Mouse (Mus musculus) heart, embryonic 12.5 days (tissue): Measurements from ENCODE around the gene Mark4. TPM values are rescaled to one million over a fixed set of nuclear protein-coding genes. Genes with fewer than 3 reads are reported as not detected.

Experiments used
- ATAC-seq: fragments of 200-750 bp; cut with Nextera tagmentation; 2 replicates; pipeline ENCODE4 v1.8.0; 2017; ENCODE audit warnings: moderate TSS enrichment, moderate library complexity; ENCODE audit not compliant: insufficient number of reproducible peaks, low FRiP score
- H3K27ac ChIP-seq: fragments of 300-500 bp; sonication (generic); 2 replicates; pipeline ENCODE4 v1.5.1; 2016; ENCODE audit warnings: mild to moderate bottlenecking, moderate library complexity; ENCODE audit not compliant: poor library complexity, severe bottlenecking
- H3K27me3 ChIP-seq: fragments of 300-500 bp; sonication (generic); replicated peaks from 2 replicates; pipeline ENCODE4 v1.6.1; 2016; ENCODE audit warnings: mild to moderate bottlenecking, moderate library complexity
- H3K36me3 ChIP-seq: fragments of 300-500 bp; sonication (generic); 2 replicates; pipeline ENCODE4 v1.6.1; 2016; ENCODE audit warnings: mild to moderate bottlenecking, moderate library complexity
- H3K4me1 ChIP-seq: fragments of 300-500 bp; sonication (generic); replicated peaks from 2 replicates; pipeline ENCODE4 v1.6.1; 2016; ENCODE audit warnings: mild to moderate bottlenecking
- H3K4me2 ChIP-seq: fragments of 300-500 bp; sonication (generic); 2 replicates; pipeline ENCODE4 v1.6.1; 2016; ENCODE audit warnings: mild to moderate bottlenecking, moderate library complexity
- H3K4me3 ChIP-seq: fragments of 300-500 bp; sonication (generic); 2 replicates; pipeline ENCODE4 v1.5.1; 2016; ENCODE audit warnings: mild to moderate bottlenecking
- H3K9ac ChIP-seq: fragments of 300-500 bp; sonication (generic); 2 replicates; pipeline ENCODE4 v1.6.1; 2016; ENCODE audit warnings: mild to moderate bottlenecking, moderate library complexity
- H3K9me3 ChIP-seq: fragments of 300-500 bp; sonication (generic); replicated peaks from 2 replicates; pipeline ENCODE4 v1.6.1; 2016; ENCODE audit warnings: mild to moderate bottlenecking, moderate library complexity
- WGBS: fragments of 180-500 bp; shearing (Covaris S2); methylation state at CpG from one replicate; pipeline ENCODE4 v1.1.7; 2016; 5-methylcytosine and 5-hydroxymethylcytosine counted together
- polyA plus RNA-seq: library from polyadenylated mRNA; unstranded; fragments of >200 nt; fragmentation: Nextera tagmentation; extraction: Ambion mirVana; gene quantifications from 2 replicates; pipeline ENCODE4 v1.2.1, GENCODE M21; 2016

Gene Mark4
- polyA plus RNA-seq, 1 experiment from 2014 or later, result 11.4 TPM

DNA sequence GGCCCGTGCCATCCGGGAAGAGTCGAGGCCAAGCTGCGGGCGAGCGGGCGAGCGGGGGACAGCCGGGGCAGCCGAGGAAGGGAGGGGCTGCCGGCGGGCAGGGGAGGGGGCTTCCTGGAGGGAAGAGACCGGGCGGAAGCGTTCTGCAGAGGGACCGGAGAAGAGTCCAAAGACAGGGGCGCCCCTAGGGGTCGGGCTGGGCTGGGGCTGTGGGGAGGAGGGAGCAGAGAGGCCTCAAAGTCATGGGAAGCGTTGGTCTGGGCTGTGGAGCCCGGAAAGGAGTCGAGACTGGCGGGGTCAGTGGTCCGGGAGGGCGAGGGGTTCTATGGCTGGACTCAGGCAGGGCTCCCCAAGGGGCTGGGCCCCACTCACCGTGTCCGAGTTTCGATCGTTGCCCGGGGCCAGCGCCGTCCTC is 542 bp downstream of the Mark4 start:
- peaks cover 33% of the 10 kb centered on the region for H3K4me1 ChIP-seq
- H3K9ac ChIP-seq, result peak overlapping the region; percentile 95
- 1% methylated on average over 24 of the region's 31 CpGs for WGBS
- H3K36me3 ChIP-seq, result peaks cover 24% of the 10 kb centered on the region
- H3K27me3 ChIP-seq, result no peaks in the 10 kb centered on the region
- H3K4me2 ChIP-seq, result peak overlapping the region; percentile 97
- no peaks in the 10 kb centered on the region for H3K9me3 ChIP-seq
- peak overlapping the region; percentile 88 for H3K27ac ChIP-seq
- H3K4me3 ChIP-seq, result peak overlapping the region; percentile 100
- peak; percentile 79 for ATAC-seq

DNA sequence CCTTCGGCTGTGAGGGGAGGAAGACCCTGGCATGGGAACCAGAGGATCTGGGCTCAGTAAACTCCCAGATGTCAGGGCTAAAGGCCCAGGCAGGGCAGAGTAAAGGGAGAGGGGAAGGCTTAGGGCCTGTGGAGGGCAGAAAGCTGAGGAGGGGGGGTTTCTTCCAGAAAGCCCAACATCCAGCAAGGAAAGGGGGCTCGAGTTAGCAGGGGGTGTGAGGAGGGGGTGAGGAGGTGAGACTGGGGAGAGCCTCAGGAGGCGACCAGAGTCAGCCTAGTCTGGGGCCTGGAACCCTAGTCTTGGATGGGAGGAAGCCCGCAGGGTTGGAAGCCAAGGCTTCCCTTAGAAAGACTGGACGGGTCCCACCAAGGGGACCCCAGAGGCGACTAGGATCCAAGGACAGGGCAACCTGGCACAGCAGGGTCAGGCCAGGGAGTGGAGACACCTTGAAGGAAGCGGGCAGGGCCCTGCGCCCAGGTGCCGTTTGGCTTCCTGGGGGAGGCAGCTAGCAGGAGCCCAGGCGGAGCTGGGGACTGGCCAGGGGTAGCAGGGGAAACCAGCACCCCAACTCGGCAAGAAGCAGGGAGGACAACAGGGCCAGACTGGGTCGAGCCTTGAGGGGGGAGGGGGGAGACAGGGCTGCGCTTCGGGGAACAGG is 1.1 kb downstream of the Mark4 start:
- Histone ChIP-seq H3K4me1 (peaks cover 28% of the 10 kb centered on the region), H3K4me2 (peak overlapping the region; percentile 97), H3K36me3 (peaks cover 25% of the 10 kb centered on the region), H3K27me3 (no peaks in the 10 kb centered on the region), H3K9me3 (no peaks in the 10 kb centered on the region), H3K27ac (peak overlapping the region; percentile 88), H3K9ac (peak overlapping the region; percentile 95), H3K4me3 (peak overlapping the region; percentile 100)
- 8% methylated on average over 14 of the region's 14 CpGs for WGBS
- ATAC-seq, result no peak; the same call in 1 of the 2 replicates

- peak overlapping the region; percentile 100 for H3K4me3 ChIP-seq
Measured at GRCm38 (mm10) chr7:19456628-19457027, 2.0 kb downstream of the Mark4 start.

GRCm38 (mm10) chr7:19455819-19456495 is 2.7 kb downstream of the Mark4 start:
- 59% methylated on average over 11 of the region's 11 CpGs for WGBS
- Histone ChIP-seq H3K9me3 (no peaks in the 10 kb centered on the region), H3K36me3 (peaks cover 41% of the 10 kb centered on the region), H3K27ac (no peak overlapping the region), H3K4me3 (no peak overlapping the region), H3K27me3 (no peaks in the 10 kb centered on the region), H3K4me1 (peaks cover 24% of the 10 kb centered on the region), H3K4me2 (peak overlapping the region; percentile 97; the same call in 1 of the 2 replicates), H3K9ac (0 out of 2 replicates have a peak overlapping the region, but pooled peaks have one; percentile 7)
- ATAC-seq, result no peak

More at GRCm38 (mm10) chr7:19456628-19457027, 2.0 kb downstream of the Mark4 start:
- Histone ChIP-seq H3K4me1 (peaks cover 24% of the 10 kb centered on the region), H3K27me3 (no peaks in the 10 kb centered on the region), H3K27ac (no peak overlapping the region), H3K9ac (0 out of 2 replicates have a peak overlapping the region, but pooled peaks have one; percentile 7), H3K4me2 (peak overlapping the region; percentile 97), H3K36me3 (peaks cover 34% of the 10 kb centered on the region), H3K9me3 (no peaks in the 10 kb centered on the region)
- WGBS, result 93% methylated on average over 7 of the region's 7 CpGs
- no peak for ATAC-seq

GRCm38 (mm10) chr7:19455186-19455585 is 3.4 kb downstream of the Mark4 start:
- ATAC-seq, result no peak
- 90% methylated on average over 4 of the region's 4 CpGs for WGBS
- Histone ChIP-seq H3K27ac (no peak overlapping the region), H3K9me3 (no peaks in the 10 kb centered on the region), H3K4me1 (peaks cover 24% of the 10 kb centered on the region), H3K36me3 (peaks cover 49% of the 10 kb centered on the region), H3K9ac (no peak overlapping the region), H3K4me3 (no peak overlapping the region), H3K4me2 (no peak overlapping the region), H3K27me3 (no peaks in the 10 kb centered on the region)

DNA sequence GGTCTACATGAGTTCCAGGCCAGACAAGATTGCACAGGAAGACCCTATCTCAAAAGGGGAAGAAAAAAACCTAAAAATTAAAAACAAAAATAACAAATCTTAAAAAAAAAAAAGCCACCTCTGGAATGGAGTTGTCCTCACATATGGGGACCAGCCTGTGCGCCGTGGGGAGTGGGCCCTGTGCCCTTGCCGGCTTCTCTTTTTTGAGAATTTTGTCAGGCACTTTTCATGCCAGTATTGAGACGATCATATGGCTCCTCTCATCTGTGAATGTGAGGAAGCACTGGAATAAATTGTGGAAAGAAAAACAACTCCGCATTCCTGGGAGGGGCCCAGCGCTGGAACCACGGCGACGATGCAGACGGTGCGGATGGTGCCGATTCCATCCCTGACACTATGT is 9.5 kb downstream of the Mark4 start:
- ATAC-seq, result no peak
- WGBS, result 77% methylated on average over 12 of the region's 12 CpGs
- Histone ChIP-seq H3K9ac (no peak overlapping the region), H3K4me3 (no peak overlapping the region), H3K36me3 (peaks cover 85% of the 10 kb centered on the region), H3K9me3 (no peaks in the 10 kb centered on the region), H3K4me1 (no peaks in the 10 kb centered on the region), H3K27ac (no peak overlapping the region), H3K27me3 (no peaks in the 10 kb centered on the region), H3K4me2 (no peak overlapping the region)

- Histone ChIP-seq H3K4me3 (no peak overlapping the region), H3K4me2 (no peak overlapping the region), H3K9me3 (no peaks in the 10 kb centered on the region), H3K4me1 (0 out of 2 replicates have a peak, but pooled peaks cover 6% of the 10 kb centered on the region), H3K27me3 (no peaks in the 10 kb centered on the region), H3K36me3 (peaks cover 90% of the 10 kb centered on the region), H3K27ac (no peak overlapping the region), H3K9ac (no peak overlapping the region)
- WGBS, result 89% methylated on average over 16 of the region's 16 CpGs
- no peak for ATAC-seq
Measured at GRCm38 (mm10) chr7:19447689-19448088, 10.9 kb downstream of the Mark4 start.

- Histone ChIP-seq H3K4me2 (no peak overlapping the region), H3K4me1 (0 out of 2 replicates have a peak, but pooled peaks cover 9% of the 10 kb centered on the region), H3K27ac (no peak overlapping the region), H3K36me3 (peaks cover 90% of the 10 kb centered on the region), H3K9me3 (no peaks in the 10 kb centered on the region), H3K9ac (no peak overlapping the region; the same call in 1 of the 2 replicates), H3K27me3 (no peaks in the 10 kb centered on the region), H3K4me3 (no peak overlapping the region)
- no peak for ATAC-seq
- 71% methylated on average over 12 of the region's 12 CpGs for WGBS
Measured at GRCm38 (mm10) chr7:19444801-19445200, 13.8 kb downstream of the Mark4 start.

DNA sequence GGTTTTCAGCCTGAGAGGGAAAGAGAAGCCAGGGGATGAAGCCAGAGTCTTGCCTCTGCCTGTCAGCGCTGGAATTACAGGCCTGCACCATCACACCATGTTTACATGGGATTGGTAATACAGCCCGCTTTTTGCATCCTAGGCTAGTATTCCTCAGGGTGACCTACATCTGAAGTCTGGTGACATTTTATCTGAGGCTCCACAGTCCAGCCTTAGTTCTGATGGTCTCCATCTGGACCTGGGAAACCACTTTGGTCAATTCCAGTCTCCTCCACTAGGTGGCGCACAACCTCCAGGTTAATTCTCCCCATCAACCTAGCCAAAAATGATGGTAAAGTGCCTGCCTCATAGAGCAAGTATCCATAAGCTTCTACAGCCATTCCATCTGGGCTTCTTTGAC is 15.3 kb downstream of the Mark4 start:
- Histone ChIP-seq H3K36me3 (peaks cover 91% of the 10 kb centered on the region), H3K4me2 (no peak overlapping the region), H3K4me1 (0 out of 2 replicates have a peak, but pooled peaks cover 9% of the 10 kb centered on the region), H3K9ac (no peak overlapping the region), H3K27ac (no peak overlapping the region), H3K4me3 (no peak overlapping the region), H3K27me3 (no peaks in the 10 kb centered on the region), H3K9me3 (no peaks in the 10 kb centered on the region)
- no peak for ATAC-seq
- WGBS, result 36% methylated on average over 3 of the region's 3 CpGs

- H3K4me1 ChIP-seq, result 0 out of 2 replicates have a peak, but pooled peaks cover 9% of the 10 kb centered on the region
- no peak overlapping the region for H3K9ac ChIP-seq
- no peak overlapping the region for H3K4me2 ChIP-seq
- H3K27me3 ChIP-seq, result no peaks in the 10 kb centered on the region
- peak; percentile 63 for ATAC-seq
- 55% methylated on average over 9 of the region's 9 CpGs for WGBS
- peaks cover 90% of the 10 kb centered on the region for H3K36me3 ChIP-seq
- H3K27ac ChIP-seq, result peak overlapping the region; percentile 39
- no peaks in the 10 kb centered on the region for H3K9me3 ChIP-seq
- no peak overlapping the region for H3K4me3 ChIP-seq
Measured at GRCm38 (mm10) chr7:19441448-19442091, 17.1 kb downstream of the Mark4 start.

GRCm38 (mm10) chr7:19437048-19437447 is 21.6 kb downstream of the Mark4 start:
- Histone ChIP-seq H3K9me3 (peaks cover 13% of the 10 kb centered on the region), H3K4me1 (no peaks in the 10 kb centered on the region), H3K36me3 (peaks cover 97% of the 10 kb centered on the region), H3K27me3 (no peaks in the 10 kb centered on the region), H3K27ac (no peak overlapping the region), H3K9ac (no peak overlapping the region), H3K4me3 (no peak overlapping the region), H3K4me2 (no peak overlapping the region)
- no peak for ATAC-seq
- 85% methylated on average over 9 of the region's 9 CpGs for WGBS
